Mouse (Mus musculus) heart, embryonic 11.5 days (tissue): ENCODE measurements around the gene Rfx7. TPM values are rescaled to one million over a fixed set of nuclear protein-coding genes. Genes with fewer than 3 reads are reported as not detected.
A peak's percentile ranks its signal among the peaks of the same experiment; 100 is the strongest.

ENCODE experiments used
- ATAC-seq: fragments of 200-750 bp; cut with Nextera tagmentation; replicated peaks from 2 replicates; pipeline ENCODE4 v1.8.0; 2017; ENCODE audit warnings: moderate library complexity; ENCODE audit not compliant: insufficient number of reproducible peaks, low FRiP score, low TSS enrichment
- H3K27ac ChIP-seq: fragments of 300-500 bp; sonication (generic); 2 replicates; pipeline ENCODE4 v1.5.1; 2014; ENCODE audit warnings: mild to moderate bottlenecking, low read depth, low read length
- H3K27me3 ChIP-seq: fragments of 300-500 bp; sonication (generic); 2 replicates; pipeline ENCODE4 v1.6.1; 2014; ENCODE audit warnings: mild to moderate bottlenecking, low read length, mixed read lengths; ENCODE audit not compliant: control insufficient read depth, insufficient read depth
- H3K36me3 ChIP-seq: fragments of 300-500 bp; sonication (generic); 2 replicates; pipeline ENCODE4 v1.6.1; 2014; ENCODE audit warnings: mild to moderate bottlenecking, low read length, moderate library complexity, mixed read lengths; ENCODE audit not compliant: control insufficient read depth, insufficient read depth
- H3K4me1 ChIP-seq: fragments of 300-500 bp; sonication (generic); 2 replicates; pipeline ENCODE4 v1.6.1; 2014; ENCODE audit warnings: low read length; ENCODE audit not compliant: control insufficient read depth, insufficient read depth
- H3K4me2 ChIP-seq: fragments of 300-500 bp; sonication (generic); 2 replicates; pipeline ENCODE4 v1.6.1; 2014; ENCODE audit warnings: mild to moderate bottlenecking, moderate library complexity
- H3K4me3 ChIP-seq: fragments of 300-500 bp; sonication (generic); 2 replicates; pipeline ENCODE4 v1.5.1; 2014; ENCODE audit warnings: low read depth, low read length
- H3K9ac ChIP-seq: fragments of 300-500 bp; sonication (generic); 2 replicates; pipeline ENCODE4 v1.6.1; 2014; ENCODE audit warnings: mild to moderate bottlenecking, low read depth, low read length, moderate library complexity
- H3K9me3 ChIP-seq: fragments of 300-500 bp; sonication (generic); replicated peaks from 2 replicates; pipeline ENCODE4 v1.6.1; 2016; ENCODE audit warnings: low read length; ENCODE audit not compliant: control insufficient read depth
- WGBS: fragments of 180-500 bp; shearing (Covaris S2); extraction: QIAGEN DNeasy Blood & Tissue Kit; methylation state at CpG from one replicate; pipeline ENCODE4 v1.1.7; 2014; ENCODE audit not compliant: insufficient replicate concordance; 5-methylcytosine and 5-hydroxymethylcytosine counted together
- polyA plus RNA-seq: library from polyadenylated mRNA; unstranded; fragments of >200 nt; fragmentation: Nextera tagmentation; extraction: Ambion mirVana; gene quantifications from 2 replicates; pipeline ENCODE4 v1.2.1, GENCODE M21; 2014

The Rfx7 gene
- polyA plus RNA-seq, 1 experiment from 2014 or later, result 12.2 TPM

- H3K4me3 ChIP-seq, result no peak overlapping the region
- no peak for ATAC-seq
- H3K9ac ChIP-seq, result no peak overlapping the region
- H3K4me1 ChIP-seq, result peaks cover 3% of the 10 kb centered on the region; the same call in 1 of the 2 replicates
- no peak overlapping the region for H3K27ac ChIP-seq
- no peak overlapping the region for H3K4me2 ChIP-seq
- H3K27me3 ChIP-seq, result no peaks in the 10 kb centered on the region
- WGBS, result 80% methylated on average over 3 of the region's 3 CpGs
- no peaks in the 10 kb centered on the region for H3K9me3 ChIP-seq
- no peaks in the 10 kb centered on the region for H3K36me3 ChIP-seq
Observed at GRCm38 (mm10) chr9:72497171-72497570, 34.9 kb upstream of the Rfx7 start.

DNA sequence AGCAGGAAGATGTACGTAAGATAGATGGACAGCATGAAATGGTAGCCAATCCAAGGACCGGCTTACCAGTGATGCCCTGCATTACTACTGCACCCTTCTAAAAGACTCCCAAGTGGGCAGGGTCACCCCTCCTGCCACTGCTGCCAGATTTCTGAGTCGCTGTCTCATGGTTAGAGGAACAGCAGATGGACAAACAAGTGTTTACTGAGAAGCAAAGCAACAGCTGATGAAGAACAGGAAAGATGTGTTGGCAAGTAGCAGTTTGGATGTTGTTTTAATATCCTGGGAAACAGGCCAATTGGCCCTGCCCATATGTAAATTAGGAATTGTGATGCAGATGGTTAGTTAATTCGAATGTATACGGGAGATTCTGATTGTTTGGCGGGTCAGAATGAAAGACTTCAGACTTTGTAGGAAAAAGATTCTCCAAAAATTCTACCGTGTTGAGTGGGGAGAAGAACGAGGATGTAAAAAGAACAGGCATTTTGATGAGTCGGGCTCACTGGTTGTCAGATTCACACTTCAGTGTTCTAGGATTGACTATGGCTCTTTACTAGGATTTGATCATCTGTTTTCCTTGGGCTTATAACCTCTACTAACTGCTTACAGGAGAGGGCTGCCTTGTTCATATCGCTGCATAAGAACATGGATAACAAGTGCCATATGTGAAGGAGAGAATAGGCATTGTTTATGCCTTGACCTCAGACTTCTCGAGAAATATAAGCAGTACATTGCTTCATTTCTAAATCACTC, 19.6 kb upstream of the Rfx7 start:
- Histone ChIP-seq H3K4me1 (no peaks in the 10 kb centered on the region), H3K27me3 (no peaks in the 10 kb centered on the region), H3K4me2 (no peak overlapping the region), H3K9me3 (no peaks in the 10 kb centered on the region), H3K4me3 (no peak overlapping the region), H3K36me3 (no peaks in the 10 kb centered on the region), H3K27ac (no peak overlapping the region), H3K9ac (no peak overlapping the region)
- no peak for ATAC-seq
- 54% methylated on average over 11 of the region's 11 CpGs for WGBS

DNA sequence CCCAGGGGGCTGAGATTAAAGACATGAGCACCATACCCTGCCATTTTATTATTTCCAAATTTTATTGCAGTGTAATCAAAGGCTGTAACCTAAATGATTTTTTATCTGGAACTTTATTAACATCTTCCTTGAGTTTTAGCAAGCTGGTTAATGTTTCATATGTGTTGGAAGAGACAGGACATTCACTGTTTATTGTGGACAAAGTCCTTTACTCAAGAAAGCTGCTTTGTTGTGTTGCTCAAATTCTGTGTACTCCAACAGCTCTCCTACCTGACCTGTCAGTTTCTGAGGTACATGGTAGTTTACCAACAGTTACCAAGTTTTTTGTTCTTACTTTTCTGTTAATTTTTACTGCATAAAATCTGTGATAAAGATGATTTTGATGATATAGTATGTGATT, 16.7 kb upstream of the Rfx7 start:
- Histone ChIP-seq H3K4me2 (no peak overlapping the region), H3K27ac (no peak overlapping the region), H3K36me3 (no peaks in the 10 kb centered on the region), H3K4me3 (no peak overlapping the region), H3K27me3 (no peaks in the 10 kb centered on the region), H3K9me3 (no peaks in the 10 kb centered on the region), H3K9ac (no peak overlapping the region), H3K4me1 (no peaks in the 10 kb centered on the region)
- ATAC-seq, result no peak

- H3K4me1 ChIP-seq, result no peaks in the 10 kb centered on the region
- H3K4me2 ChIP-seq, result no peak overlapping the region
- ATAC-seq, result no peak
Observed at GRCm38 (mm10) chr9:72519246-72519645, 12.8 kb upstream of the Rfx7 start.

GRCm38 (mm10) chr9:72520849-72521248, 11.2 kb upstream of the Rfx7 start:
- Histone ChIP-seq H3K4me3 (no peak overlapping the region), H3K27me3 (no peaks in the 10 kb centered on the region), H3K4me1 (no peaks in the 10 kb centered on the region), H3K27ac (no peak overlapping the region), H3K9ac (no peak overlapping the region), H3K4me2 (no peak overlapping the region), H3K36me3 (no peaks in the 10 kb centered on the region), H3K9me3 (no peaks in the 10 kb centered on the region)
- ATAC-seq, result no peak

More at GRCm38 (mm10) chr9:72519246-72519645, 12.8 kb upstream of the Rfx7 start:
- H3K27me3 ChIP-seq, result no peaks in the 10 kb centered on the region
- no peak overlapping the region for H3K9ac ChIP-seq
- no peak overlapping the region for H3K27ac ChIP-seq
- no peaks in the 10 kb centered on the region for H3K36me3 ChIP-seq
- H3K9me3 ChIP-seq, result no peaks in the 10 kb centered on the region
- H3K4me3 ChIP-seq, result no peak overlapping the region

GRCm38 (mm10) chr9:72526091-72526490, 5.9 kb upstream of the Rfx7 start:
- no peak overlapping the region for H3K9ac ChIP-seq
- no peak overlapping the region for H3K4me3 ChIP-seq
- H3K36me3 ChIP-seq, result no peaks in the 10 kb centered on the region
- H3K4me1 ChIP-seq, result peaks cover 6% of the 10 kb centered on the region
- no peak for ATAC-seq
- H3K27me3 ChIP-seq, result no peaks in the 10 kb centered on the region
- WGBS, result 78% methylated on average over 1 of the region's 1 CpGs
- H3K4me2 ChIP-seq, result no peak overlapping the region
- H3K27ac ChIP-seq, result no peak overlapping the region
- no peaks in the 10 kb centered on the region for H3K9me3 ChIP-seq

GRCm38 (mm10) chr9:72530237-72530636, 1.8 kb upstream of the Rfx7 start:
- peak overlapping the region; percentile 78; the same call in 1 of the 2 replicates for H3K4me2 ChIP-seq
- WGBS, result 1% methylated on average over 12 of the region's 12 CpGs
- H3K36me3 ChIP-seq, result no peaks in the 10 kb centered on the region
- peaks cover 9% of the 10 kb centered on the region for H3K4me1 ChIP-seq
- H3K9ac ChIP-seq, result no peak overlapping the region
- no peak overlapping the region for H3K27ac ChIP-seq
- no peaks in the 10 kb centered on the region for H3K27me3 ChIP-seq
- no peak overlapping the region for H3K4me3 ChIP-seq
- H3K9me3 ChIP-seq, result no peaks in the 10 kb centered on the region
- ATAC-seq, result no peak

- no peak for ATAC-seq
- Histone ChIP-seq H3K4me2 (peak overlapping the region; percentile 78), H3K9ac (0 out of 2 replicates have a peak overlapping the region, but pooled peaks have one; percentile 99), H3K27me3 (no peaks in the 10 kb centered on the region), H3K4me1 (peaks cover 9% of the 10 kb centered on the region), H3K9me3 (no peaks in the 10 kb centered on the region), H3K27ac (peak overlapping the region; percentile 99), H3K36me3 (no peaks in the 10 kb centered on the region), H3K4me3 (peak overlapping the region; percentile 94)
- WGBS, result 36% methylated on average over 4 of the region's 4 CpGs
Observed at GRCm38 (mm10) chr9:72530824-72531223, 1.2 kb upstream of the Rfx7 start.

GRCm38 (mm10) chr9:72531291-72531995, 597 bp upstream of the Rfx7 start:
- peak overlapping the region; percentile 99 for H3K27ac ChIP-seq
- peak overlapping the region; percentile 99; the same call in 1 of the 2 replicates for H3K9ac ChIP-seq
- peak overlapping the region; percentile 94 for H3K4me3 ChIP-seq
- H3K9me3 ChIP-seq, result no peaks in the 10 kb centered on the region
- peak; percentile 73 for ATAC-seq
- no peaks in the 10 kb centered on the region for H3K27me3 ChIP-seq
- H3K4me1 ChIP-seq, result peaks cover 9% of the 10 kb centered on the region
- peak overlapping the region; percentile 78 for H3K4me2 ChIP-seq
- WGBS, result 2% methylated on average over 35 of the region's 35 CpGs
- no peaks in the 10 kb centered on the region for H3K36me3 ChIP-seq
